Mouse (Mus musculus) MEL (cell line): ENCODE measurements around the gene 1700122O11Rik. TPM values are rescaled to one million over a fixed set of nuclear protein-coding genes. Genes with fewer than 3 reads are reported as not detected.

ENCODE experiments used
- DNase-seq: peaks from one replicate; pipeline ENCODE4 v3.0.0; 2011; ENCODE audit warnings: low read depth, low spot score
- H3K27ac ChIP-seq: 2 replicates; pipeline ENCODE4 v1.5.1; 2012; ENCODE audit warnings: low read depth, mild to moderate bottlenecking, control low read depth, low read length, moderate library complexity; ENCODE audit not compliant: control insufficient read depth
- H3K27me3 ChIP-seq, 2 experiments: fragments of 150-350 bp in 1 of 2; sonication (generic) in 1 of 2; 2 replicates each; pipeline ENCODE4 v1.6.1; 2012; ENCODE audit warnings: low read length in 2 of 2, mild to moderate bottlenecking in 2 of 2, improper control_type of control experiment in 1 of 2, moderate library complexity in 1 of 2; ENCODE audit not compliant: insufficient read depth in 2 of 2, control insufficient read depth in 1 of 2
- H3K36me3 ChIP-seq, 2 experiments: 2 replicates each; pipeline ENCODE4 v1.6.1; 2012 to 2014; ENCODE audit warnings: low read length in 2 of 2, improper control_type of control experiment in 1 of 2, inconsistent platforms in 1 of 2, mild to moderate bottlenecking in 1 of 2; ENCODE audit not compliant: insufficient read depth in 2 of 2, control insufficient read depth in 1 of 2
- H3K4me1 ChIP-seq, 2 experiments: fragments of 150-350 bp in 1 of 2; sonication (generic) in 1 of 2; 2 replicates each; pipeline ENCODE4 v1.6.1; 2012; ENCODE audit warnings: low read length in 2 of 2, improper control_type of control experiment in 1 of 2, mild to moderate bottlenecking in 1 of 2; ENCODE audit not compliant: insufficient read depth in 2 of 2, control insufficient read depth in 1 of 2
- H3K4me3 ChIP-seq, 2 experiments: fragments of 150-350 bp in 1 of 2; sonication (generic) in 1 of 2; 2 replicates each; pipeline ENCODE4 v1.5.1; 2012; ENCODE audit warnings: low read depth in 2 of 2, low read length in 2 of 2, mild to moderate bottlenecking in 2 of 2, moderate library complexity in 2 of 2, control low read depth in 1 of 2, improper control_type of control experiment in 1 of 2; ENCODE audit not compliant: control insufficient read depth in 1 of 2, insufficient read depth in 1 of 2
- H3K79me2 ChIP-seq: 2 replicates; pipeline ENCODE4 v1.6.1; 2012; ENCODE audit warnings: mild to moderate bottlenecking, low read length, moderate library complexity; ENCODE audit not compliant: control insufficient read depth, poor library complexity, insufficient read depth
- H3K9ac ChIP-seq: 2 replicates; pipeline ENCODE4 v1.6.1; 2012; ENCODE audit warnings: low read depth, mild to moderate bottlenecking, control low read depth, low read length, moderate library complexity; ENCODE audit not compliant: control insufficient read depth, poor library complexity, severe bottlenecking
- H3K9me3 ChIP-seq: fragments of 150-350 bp; sonication (generic); replicated peaks from 2 replicates; pipeline ENCODE4 v1.6.1; 2012; ENCODE audit warnings: mild to moderate bottlenecking, low read length, improper control_type of control experiment, moderate library complexity; ENCODE audit not compliant: insufficient read depth
- CTCF ChIP-seq, 3 experiments: IDR thresholded peaks in 2 of 3; conservative IDR thresholded peaks in 1 of 3; 2 replicates each; pipeline ENCODE4 v1.5.1; 2011 to 2012; ENCODE audit warnings: low read length in 3 of 3, low read depth in 2 of 3, mild to moderate bottlenecking in 2 of 3, improper control_type of control experiment in 1 of 3, inconsistent platforms in 1 of 3, mixed read lengths in 1 of 3, moderate library complexity in 1 of 3; ENCODE audit not compliant: control insufficient read depth in 1 of 3, insufficient read depth in 1 of 3, poor library complexity in 1 of 3, severe bottlenecking in 1 of 3
- EP300 ChIP-seq, 2 experiments: IDR thresholded peaks; 2 replicates each; pipeline ENCODE4 v1.6.1; 2011; ENCODE audit warnings: improper control_type of control experiment in 2 of 2, low read length in 2 of 2, low read depth in 1 of 2, mild to moderate bottlenecking in 1 of 2
- ETS1 ChIP-seq: IDR thresholded peaks from 2 replicates; pipeline ENCODE4 v1.6.1; 2012; ENCODE audit warnings: low read depth, mild to moderate bottlenecking, inconsistent platforms, low read length, improper control_type of control experiment, moderate library complexity
- GABPA ChIP-seq: IDR thresholded peaks from 2 replicates; pipeline ENCODE4 v1.6.1; 2012; ENCODE audit warnings: low read depth, mild to moderate bottlenecking, inconsistent platforms, low read length, improper control_type of control experiment, moderate library complexity
- GATA1 ChIP-seq: IDR thresholded peaks from 2 replicates; pipeline ENCODE4 v1.6.1; 2011; ENCODE audit warnings: low read depth, low read length, improper control_type of control experiment
- HCFC1 ChIP-seq: IDR thresholded peaks from 2 replicates; pipeline ENCODE4 v1.6.1; 2012; ENCODE audit warnings: low read depth, mild to moderate bottlenecking, inconsistent platforms, low read length, improper control_type of control experiment, moderate library complexity
- KAT2A ChIP-seq: conservative IDR thresholded peaks from 2 replicates; pipeline ENCODE4 v1.6.1; 2012; ENCODE audit warnings: low read depth, low read length, improper control_type of control experiment, inconsistent platforms
- MAX ChIP-seq: IDR thresholded peaks from 2 replicates; pipeline ENCODE4 v1.6.1; 2011; ENCODE audit warnings: low read length, improper control_type of control experiment
- MEF2A ChIP-seq: IDR thresholded peaks from 2 replicates; pipeline ENCODE4 v1.6.1; 2014; ENCODE audit warnings: low read depth, mild to moderate bottlenecking, inconsistent platforms, low read length, improper control_type of control experiment; ENCODE audit not compliant: poor library complexity, insufficient replicate concordance, severe bottlenecking; ENCODE audit errors: extremely low read depth
- MYB ChIP-seq: IDR thresholded peaks from 2 replicates; pipeline ENCODE4 v1.6.1; 2011; ENCODE audit warnings: mild to moderate bottlenecking, low read depth, low read length, improper control_type of control experiment
- MYC ChIP-seq: IDR thresholded peaks from 2 replicates; pipeline ENCODE4 v1.6.1; 2011; ENCODE audit warnings: low read depth, mild to moderate bottlenecking, low read length, improper control_type of control experiment, moderate library complexity
- POLR2A ChIP-seq, 2 experiments: IDR thresholded peaks; 2 replicates each; pipeline ENCODE4 v1.6.1; 2011 to 2012; ENCODE audit warnings: low read length in 2 of 2, mild to moderate bottlenecking in 2 of 2, control low read depth in 1 of 2, improper control_type of control experiment in 1 of 2, low read depth in 1 of 2, moderate library complexity in 1 of 2; ENCODE audit not compliant: control insufficient read depth in 1 of 2, insufficient read depth in 1 of 2, poor library complexity in 1 of 2
- SIN3A ChIP-seq: IDR thresholded peaks from 2 replicates; pipeline ENCODE4 v1.6.1; 2012; ENCODE audit warnings: low read length, improper control_type of control experiment, inconsistent platforms
- TBP ChIP-seq: IDR thresholded peaks from 2 replicates; pipeline ENCODE4 v1.8.0; 2011; ENCODE audit warnings: low read depth, low read length, improper control_type of control experiment
- UBTF ChIP-seq: IDR thresholded peaks from 2 replicates; pipeline ENCODE4 v1.6.1; 2012; ENCODE audit warnings: low read depth, mild to moderate bottlenecking, inconsistent platforms, low read length, improper control_type of control experiment, moderate library complexity, borderline replicate concordance; ENCODE audit not compliant: insufficient read depth
- USF1 ChIP-seq: IDR thresholded peaks from 2 replicates; pipeline ENCODE4 v1.6.1; 2014; ENCODE audit warnings: low read depth, mild to moderate bottlenecking, inconsistent platforms, low read length, improper control_type of control experiment, moderate library complexity
- USF2 ChIP-seq, 2 experiments: IDR thresholded peaks; 2 replicates each; pipeline ENCODE4 v1.6.1; 2011 to 2012; ENCODE audit warnings: improper control_type of control experiment in 2 of 2, low read length in 2 of 2, borderline replicate concordance in 1 of 2, inconsistent platforms in 1 of 2, low read depth in 1 of 2, mild to moderate bottlenecking in 1 of 2; ENCODE audit not compliant: insufficient read depth in 1 of 2
- ZC3H11A ChIP-seq: IDR thresholded peaks from 2 replicates; pipeline ENCODE4 v1.6.1; 2012; ENCODE audit warnings: low read depth, mild to moderate bottlenecking, inconsistent platforms, low read length, improper control_type of control experiment
- polyA plus RNA-seq, 2 experiments: library from polyadenylated mRNA; stranded (reverse) in 1 of 2; unstranded in 1 of 2; fragments of >175 nt in 1 of 2; fragments of >200 nt in 1 of 2; gene quantifications; 2 replicates each; pipeline versions ENCODE4 v1.2.1 to v1.2.4; 2012; ENCODE audit warnings: low replicate concordance in 2 of 2, low read depth in 1 of 2; ENCODE audit not compliant: insufficient read length in 2 of 2, insufficient read depth in 1 of 2, missing spikeins in 1 of 2
- total RNA-seq: library from RNA; depleted of rRNA; stranded (reverse); fragments of 300-350 nt; gene quantifications from 2 replicates; pipeline ENCODE4 v1.2.3, GENCODE M21; 2012

Gene 1700122O11Rik
- total and polyA plus RNA-seq, 3 experiments, result not detected

GRCm38 (mm10) chr17:48036921-48037320 is 1.2 kb downstream of the 1700122O11Rik start:
- H3K4me1 ChIP-seq, result peaks cover 4 to 7% of the 10 kb centered on the region in 2 experiments; a peak in 3 of 4 replicates
- H3K9me3 ChIP-seq, result no peaks in the 10 kb centered on the region
- TF ChIP-seq GATA1 (no peak), ZC3H11A (no peak), SIN3A (no peak), ETS1 (no peak), TBP (no peak), CTCF (IDR thresholded peaks at IDR 0.05 in 2 of 3, conservative IDR thresholded peaks at IDR 0.05 in 1 of 3; ENCODE audit: control insufficient read depth in 1 of 3, insufficient read depth in 1 of 3, low read depth in 2 of 3, low read length in 3 of 3, poor library complexity in 1 of 3, severe bottlenecking in 1 of 3) (no peak), MAX (no peak), KAT2A (no peak), USF1 (no peak), MYB (no peak), GABPA (no peak), USF2 (IDR thresholded peaks at IDR 0.05; ENCODE audit: borderline replicate concordance in 1 of 2, insufficient read depth in 1 of 2, low read depth in 1 of 2, low read length in 2 of 2) (no peak), EP300 (IDR thresholded peaks at IDR 0.05; ENCODE audit: low read depth in 1 of 2, low read length in 2 of 2) (no peak), HCFC1 (no peak), MEF2A (no peak), MYC (no peak), POLR2A (IDR thresholded peaks at IDR 0.05; ENCODE audit: control insufficient read depth in 1 of 2, insufficient read depth in 1 of 2, low read depth in 1 of 2, low read length in 2 of 2, poor library complexity in 1 of 2) (no peak), UBTF (no peak)
- no peak for DNase-seq
- no peak overlapping the region for H3K27ac ChIP-seq
- no peak overlapping the region for H3K4me3 ChIP-seq
- no peaks in the 10 kb centered on the region for H3K36me3 ChIP-seq
- H3K9ac ChIP-seq, result no peak overlapping the region
- no peaks in the 10 kb centered on the region; the same call in 1 of the 2 replicates for H3K79me2 ChIP-seq
- no peaks in the 10 kb centered on the region for H3K27me3 ChIP-seq

- Histone ChIP-seq H3K79me2 (no peaks in the 10 kb centered on the region), H3K27ac (no peak overlapping the region), H3K9me3 (no peaks in the 10 kb centered on the region), H3K27me3 (no peaks in the 10 kb centered on the region), H3K9ac (no peak overlapping the region), H3K36me3 (no peaks in the 10 kb centered on the region), H3K4me3 (no peak overlapping the region), H3K4me1 (0 out of 4 replicates have a peak, but pooled peaks cover 0 to 3% of the 10 kb centered on the region in 2 experiments)
- no peak for DNase-seq
- peak; percentile 6 to 14 (median 10); a peak in 1 of 6 replicates for TF ChIP-seq CTCF (IDR thresholded peaks at IDR 0.05 in 2 of 3, conservative IDR thresholded peaks at IDR 0.05 in 1 of 3; ENCODE audit: control insufficient read depth in 1 of 3, insufficient read depth in 1 of 3, low read depth in 2 of 3, low read length in 3 of 3, poor library complexity in 1 of 3, severe bottlenecking in 1 of 3)
- no peak for TF ChIP-seq USF2 (IDR thresholded peaks at IDR 0.05; ENCODE audit: borderline replicate concordance in 1 of 2, insufficient read depth in 1 of 2, low read depth in 1 of 2, low read length in 2 of 2)
Measured at GRCm38 (mm10) chr17:48031521-48032430, 6.3 kb downstream of the 1700122O11Rik start.
